Mouse (Mus musculus) C2C12 (cell line): ENCODE data around the gene Hsd17b3. TPM values are rescaled to one million over a fixed set of nuclear protein-coding genes. Genes with fewer than 3 reads are reported as not detected.

Experiments
- H3K27me3 ChIP-seq: one replicate; pipeline ENCODE4 v1.6.1; 2011; ENCODE audit not compliant: control insufficient read depth, insufficient read depth, insufficient read length
- H3K36me3 ChIP-seq: one replicate; pipeline ENCODE4 v1.6.1; 2011; ENCODE audit not compliant: control insufficient read depth, insufficient read depth
- H3K4me3 ChIP-seq: one replicate; pipeline ENCODE4 v1.5.1; 2011; ENCODE audit warnings: mild to moderate bottlenecking, control low read depth; ENCODE audit not compliant: poor library complexity, insufficient read depth, severe bottlenecking
- H3K79me2 ChIP-seq: one replicate; pipeline ENCODE4 v1.6.1; 2011; ENCODE audit not compliant: control insufficient read depth, insufficient read depth
- H3K79me3 ChIP-seq: one replicate; pipeline ENCODE4 v1.6.1; 2011; ENCODE audit warnings: low read depth, control low read depth
- H3ac ChIP-seq: one replicate; pipeline ENCODE3; 2011; ENCODE audit warnings: low read depth; ENCODE audit not compliant: control insufficient read depth, insufficient read length
- CEBPB ChIP-seq: IDR thresholded peaks from one replicate; pipeline ENCODE4 v1.6.1; 2011; ENCODE audit warnings: low read depth, mild to moderate bottlenecking, control low read depth, moderate library complexity
- CTCF ChIP-seq: IDR thresholded peaks from one replicate; pipeline ENCODE4 v1.5.1; 2011; ENCODE audit not compliant: control insufficient read depth, insufficient read depth, insufficient read length
- FOSL1 ChIP-seq: IDR thresholded peaks from one replicate; pipeline ENCODE4 v1.8.0; 2011; ENCODE audit warnings: mild to moderate bottlenecking, low read length; ENCODE audit not compliant: poor library complexity, insufficient read depth, severe bottlenecking
- MAX ChIP-seq: IDR thresholded peaks from one replicate; pipeline ENCODE4 v1.6.1; 2011; ENCODE audit warnings: mild to moderate bottlenecking, control low read depth
- MYOD1 ChIP-seq: IDR thresholded peaks from one replicate; pipeline ENCODE4 v1.6.1; 2011; ENCODE audit warnings: low read depth; ENCODE audit not compliant: control insufficient read depth, insufficient read length
- MYOG ChIP-seq: IDR thresholded peaks from one replicate; pipeline ENCODE4 v1.6.1; 2011; ENCODE audit not compliant: control insufficient read depth, insufficient read length; ENCODE audit errors: extremely low read depth
- USF1 ChIP-seq: IDR thresholded peaks from one replicate; pipeline ENCODE4 v1.6.1; 2011; ENCODE audit warnings: low read depth, mild to moderate bottlenecking, control low read depth, moderate library complexity
- polyA plus RNA-seq: library from polyadenylated mRNA; unstranded; fragments of >200 nt; fragmentation: generic; extraction: Trizol; gene quantifications from one replicate; pipeline ENCODE4 v1.2.1, GENCODE M21; 2012; ENCODE audit warnings: missing spikeins

Hsd17b3 gene
- polyA plus RNA-seq, 1 experiment = not detected

- Histone ChIP-seq H3ac (no peak overlapping the region), H3K79me3 (no peaks in the 10 kb centered on the region), H3K4me3 (no peak overlapping the region), H3K36me3 (no peaks in the 10 kb centered on the region), H3K79me2 (no peaks in the 10 kb centered on the region), H3K27me3 (no peaks in the 10 kb centered on the region)
- TF ChIP-seq USF1 = no peak
Observed at GRCm38 (mm10) chr13:64092141-64092540, 3.1 kb upstream of the Hsd17b3 start.

DNA sequence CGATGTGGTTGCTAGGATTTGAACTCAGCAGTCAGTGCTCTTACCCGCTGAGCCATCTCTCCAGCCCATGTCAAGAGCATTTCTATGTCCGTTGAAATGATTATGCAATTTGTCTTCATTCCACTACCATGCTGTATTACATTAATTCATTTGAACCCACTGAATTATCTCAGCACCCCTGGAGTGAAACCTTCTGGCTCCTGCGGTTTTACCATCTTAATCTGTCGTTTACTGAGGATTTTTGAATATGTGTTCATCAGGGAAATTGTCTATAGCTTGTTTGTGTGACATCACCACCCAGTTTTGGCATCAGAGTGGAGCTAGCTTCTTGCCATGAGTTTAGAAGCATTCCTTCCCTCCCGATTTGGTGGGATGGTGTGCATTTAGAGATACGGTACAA lies 2.0 kb upstream of the Hsd17b3 start:
- Histone ChIP-seq H3K79me2 (no peaks in the 10 kb centered on the region), H3K79me3 (no peaks in the 10 kb centered on the region), H3K4me3 (no peak overlapping the region), H3K36me3 (no peaks in the 10 kb centered on the region), H3K27me3 (no peaks in the 10 kb centered on the region), H3ac (no peak overlapping the region)
- TF ChIP-seq MYOD1 (no peak), CEBPB (no peak), CTCF (no peak), USF1 (no peak), MYOG (no peak), FOSL1 (no peak), MAX (no peak)

DNA sequence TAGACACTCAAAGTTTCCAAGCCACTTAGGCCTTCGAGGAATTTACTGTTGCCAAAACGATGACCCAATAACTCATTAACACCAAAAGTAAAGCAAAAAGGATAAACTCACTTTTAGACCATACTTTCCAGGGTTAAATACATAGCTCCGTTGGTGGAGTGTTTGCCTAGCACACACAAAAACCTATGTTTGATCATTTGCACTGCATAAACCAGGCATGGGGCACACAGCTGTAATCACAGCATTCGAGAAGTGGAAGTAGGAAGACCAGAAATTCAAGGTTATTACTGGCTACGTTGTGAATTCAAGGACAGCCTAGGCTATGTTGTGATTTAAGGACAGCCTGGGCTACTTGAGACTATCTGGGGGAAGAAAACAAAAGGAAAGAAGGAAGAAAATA lies 1.2 kb upstream of the Hsd17b3 start:
- no peaks in the 10 kb centered on the region for H3K27me3 ChIP-seq
- TF ChIP-seq USF1 (no peak), MAX (no peak), CEBPB (no peak), FOSL1 (no peak), MYOG (no peak), CTCF (no peak), MYOD1 (no peak)
- H3ac ChIP-seq = no peak overlapping the region
- H3K36me3 ChIP-seq = no peaks in the 10 kb centered on the region
- H3K79me3 ChIP-seq = no peaks in the 10 kb centered on the region
- H3K4me3 ChIP-seq = no peak overlapping the region
- no peaks in the 10 kb centered on the region for H3K79me2 ChIP-seq

DNA sequence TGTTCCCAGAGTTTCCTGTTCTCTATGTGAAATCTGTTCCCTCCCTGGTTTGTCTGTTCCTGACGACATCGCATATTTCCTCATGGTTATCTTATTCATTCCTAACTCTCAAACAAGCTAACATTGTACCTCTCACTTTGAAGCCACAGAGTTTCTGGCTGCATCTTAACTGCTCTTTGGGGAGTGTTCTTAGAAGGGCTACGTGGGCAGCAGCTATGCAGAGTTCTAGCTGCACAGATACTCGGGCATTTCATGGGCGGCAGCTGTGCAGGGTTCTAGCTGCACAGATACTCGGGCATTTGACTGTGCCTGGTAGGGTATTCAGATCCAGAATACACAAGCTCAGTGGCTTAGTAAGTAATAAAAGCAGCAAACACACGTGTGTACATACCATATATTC lies 973 bp downstream of the Hsd17b3 start:
- H3K4me3 ChIP-seq = no peak overlapping the region
- H3ac ChIP-seq = no peak overlapping the region
- H3K36me3 ChIP-seq = no peaks in the 10 kb centered on the region
- no peak for TF ChIP-seq MAX
- TF ChIP-seq USF1 = no peak
- no peak for TF ChIP-seq MYOD1
- TF ChIP-seq FOSL1 = no peak
- no peak for TF ChIP-seq CEBPB
- TF ChIP-seq MYOG = no peak
- no peak for TF ChIP-seq CTCF
- no peaks in the 10 kb centered on the region for H3K79me3 ChIP-seq
- no peaks in the 10 kb centered on the region for H3K27me3 ChIP-seq
- no peaks in the 10 kb centered on the region for H3K79me2 ChIP-seq

DNA sequence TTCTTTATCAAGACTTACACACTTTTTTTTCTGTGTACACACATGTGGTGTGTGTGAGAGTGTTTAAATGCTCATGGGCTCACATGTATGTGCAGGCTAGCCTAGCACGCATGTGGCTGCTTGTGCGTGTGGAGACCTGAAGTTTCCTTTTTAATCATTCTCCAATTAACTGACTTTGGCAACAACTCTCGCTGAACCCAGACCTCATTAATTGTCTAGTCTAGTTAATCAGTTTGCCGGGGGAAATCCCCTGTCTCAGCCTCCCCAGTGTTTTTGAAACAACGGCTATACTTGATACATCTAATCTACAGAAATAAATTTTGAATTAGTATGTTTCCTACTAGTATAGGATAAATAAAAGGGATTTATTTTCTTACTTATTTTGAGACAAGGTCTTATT lies 3.0 kb downstream of the Hsd17b3 start:
- Histone ChIP-seq H3K36me3 (no peaks in the 10 kb centered on the region), H3K27me3 (no peaks in the 10 kb centered on the region), H3K79me3 (no peaks in the 10 kb centered on the region), H3ac (no peak overlapping the region), H3K79me2 (no peaks in the 10 kb centered on the region), H3K4me3 (no peak overlapping the region)
- TF ChIP-seq MYOG (no peak), MAX (no peak), CEBPB (no peak), CTCF (no peak), MYOD1 (no peak), USF1 (no peak), FOSL1 (no peak)

DNA sequence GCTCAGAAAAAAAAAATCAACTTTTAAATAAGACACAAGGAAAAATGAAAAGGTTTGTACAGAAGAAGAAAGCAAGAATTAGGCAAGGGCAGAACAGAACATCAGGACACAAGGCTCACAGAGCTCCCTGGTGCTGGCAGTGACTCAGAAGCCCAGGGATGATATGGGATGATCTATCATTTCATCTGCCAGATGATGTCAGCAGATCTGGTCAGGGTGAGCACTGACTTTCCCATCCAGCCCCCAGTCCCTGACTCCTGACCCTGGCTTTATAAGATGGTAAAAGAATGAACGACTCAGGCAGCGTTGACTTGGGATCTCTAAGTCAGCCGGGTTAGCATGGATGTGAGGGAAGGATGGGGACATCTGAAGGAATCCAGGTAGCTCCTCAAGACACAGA lies 5.7 kb downstream of the Hsd17b3 start:
- H3K79me2 ChIP-seq = no peaks in the 10 kb centered on the region
- H3K79me3 ChIP-seq = no peaks in the 10 kb centered on the region
- no peak overlapping the region for H3K4me3 ChIP-seq
- H3K27me3 ChIP-seq = no peaks in the 10 kb centered on the region
- no peak for TF ChIP-seq MYOG
- no peak for TF ChIP-seq MAX
- TF ChIP-seq FOSL1 = no peak
- TF ChIP-seq CEBPB = no peak
- TF ChIP-seq USF1 = no peak
- TF ChIP-seq CTCF = no peak
- no peak overlapping the region for H3ac ChIP-seq
- no peaks in the 10 kb centered on the region for H3K36me3 ChIP-seq
